Mouse (Mus musculus): ENCODE data around the gene Copg1.

DNA sequence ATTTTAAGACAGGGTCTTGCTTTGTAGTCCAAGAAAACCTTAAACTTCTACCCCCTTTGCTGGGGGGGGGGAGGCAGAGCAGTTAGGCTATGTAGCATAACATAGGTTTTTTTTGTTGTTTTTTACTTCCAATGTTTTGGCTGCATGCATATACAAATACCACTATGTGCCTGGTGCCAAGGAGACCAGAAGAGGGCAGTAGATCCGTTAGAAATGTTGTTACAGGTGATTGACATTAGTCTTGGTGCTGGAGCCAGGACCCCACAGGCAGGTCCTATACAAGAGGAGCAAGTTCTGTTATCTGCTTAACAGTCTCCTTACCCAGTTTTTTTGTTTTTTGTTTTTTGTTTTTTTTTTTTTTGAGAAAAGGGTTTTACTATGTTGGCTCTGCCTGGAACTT is 45.4 kb upstream of the Copg1 start:
- TF ChIP-seq CTCF (IDR thresholded peaks at IDR 0.05; ENCODE audit: borderline replicate concordance, control insufficient read depth, extremely low read depth, insufficient read depth, low read length, poor library complexity) = no peak
- no peak for TF ChIP-seq POLR2A (IDR thresholded peaks at IDR 0.05; ENCODE audit: control insufficient read depth, extremely low read depth, insufficient read depth, low read length, poor library complexity)
